Mouse (Mus musculus) C2C12 (cell line): ENCODE results near the gene E2f1.

Experiments
- CEBPB ChIP-seq: IDR thresholded peaks from one replicate; pipeline ENCODE4 v1.6.1; 2011; ENCODE audit warnings: low read depth, mild to moderate bottlenecking, control low read depth, moderate library complexity
- CTCF ChIP-seq: IDR thresholded peaks from one replicate; pipeline ENCODE4 v1.5.1; 2011; ENCODE audit not compliant: control insufficient read depth, insufficient read depth, insufficient read length
- FOSL1 ChIP-seq: IDR thresholded peaks from one replicate; pipeline ENCODE4 v1.8.0; 2011; ENCODE audit warnings: mild to moderate bottlenecking, low read length; ENCODE audit not compliant: poor library complexity, insufficient read depth, severe bottlenecking
- MAX ChIP-seq: IDR thresholded peaks from one replicate; pipeline ENCODE4 v1.6.1; 2011; ENCODE audit warnings: mild to moderate bottlenecking, control low read depth
- USF1 ChIP-seq: IDR thresholded peaks from one replicate; pipeline ENCODE4 v1.6.1; 2011; ENCODE audit warnings: low read depth, mild to moderate bottlenecking, control low read depth, moderate library complexity

GRCm38 (mm10) chr2:154614841-154615576 lies 45.3 kb upstream of the E2f1 start:
- TF ChIP-seq FOSL1 (no peak), CTCF (no peak), USF1 (no peak), MAX (no peak), CEBPB (no peak)
